Mouse (Mus musculus) MEL (cell line): ENCODE results near the gene Rftn1. TPM values are rescaled to one million over a fixed set of nuclear protein-coding genes. Genes with fewer than 3 reads are reported as not detected.

Source experiments
- DNase-seq: peaks from one replicate; pipeline ENCODE4 v3.0.0; 2011; ENCODE audit warnings: low read depth, low spot score
- H3K27ac ChIP-seq: 2 replicates; pipeline ENCODE4 v1.5.1; 2012; ENCODE audit warnings: low read depth, mild to moderate bottlenecking, control low read depth, low read length, moderate library complexity; ENCODE audit not compliant: control insufficient read depth
- H3K27me3 ChIP-seq, 2 experiments: fragments of 150-350 bp in 1 of 2; sonication (generic) in 1 of 2; 2 replicates each; pipeline ENCODE4 v1.6.1; 2012; ENCODE audit warnings: low read length in 2 of 2, mild to moderate bottlenecking in 2 of 2, improper control_type of control experiment in 1 of 2, moderate library complexity in 1 of 2; ENCODE audit not compliant: insufficient read depth in 2 of 2, control insufficient read depth in 1 of 2
- H3K36me3 ChIP-seq, 2 experiments: 2 replicates each; pipeline ENCODE4 v1.6.1; 2012 to 2014; ENCODE audit warnings: low read length in 2 of 2, improper control_type of control experiment in 1 of 2, inconsistent platforms in 1 of 2, mild to moderate bottlenecking in 1 of 2; ENCODE audit not compliant: insufficient read depth in 2 of 2, control insufficient read depth in 1 of 2
- H3K4me1 ChIP-seq, 2 experiments: fragments of 150-350 bp in 1 of 2; sonication (generic) in 1 of 2; 2 replicates each; pipeline ENCODE4 v1.6.1; 2012; ENCODE audit warnings: low read length in 2 of 2, improper control_type of control experiment in 1 of 2, mild to moderate bottlenecking in 1 of 2; ENCODE audit not compliant: insufficient read depth in 2 of 2, control insufficient read depth in 1 of 2
- H3K4me3 ChIP-seq, 2 experiments: fragments of 150-350 bp in 1 of 2; sonication (generic) in 1 of 2; 2 replicates each; pipeline ENCODE4 v1.5.1; 2012; ENCODE audit warnings: low read depth in 2 of 2, low read length in 2 of 2, mild to moderate bottlenecking in 2 of 2, moderate library complexity in 2 of 2, control low read depth in 1 of 2, improper control_type of control experiment in 1 of 2; ENCODE audit not compliant: control insufficient read depth in 1 of 2, insufficient read depth in 1 of 2
- H3K79me2 ChIP-seq: 2 replicates; pipeline ENCODE4 v1.6.1; 2012; ENCODE audit warnings: mild to moderate bottlenecking, low read length, moderate library complexity; ENCODE audit not compliant: control insufficient read depth, poor library complexity, insufficient read depth
- H3K9ac ChIP-seq: 2 replicates; pipeline ENCODE4 v1.6.1; 2012; ENCODE audit warnings: low read depth, mild to moderate bottlenecking, control low read depth, low read length, moderate library complexity; ENCODE audit not compliant: control insufficient read depth, poor library complexity, severe bottlenecking
- H3K9me3 ChIP-seq: fragments of 150-350 bp; sonication (generic); replicated peaks from 2 replicates; pipeline ENCODE4 v1.6.1; 2012; ENCODE audit warnings: mild to moderate bottlenecking, low read length, improper control_type of control experiment, moderate library complexity; ENCODE audit not compliant: insufficient read depth
- CHD2 ChIP-seq: IDR thresholded peaks from 2 replicates; pipeline ENCODE4 v1.6.1; 2011; ENCODE audit warnings: low read length, improper control_type of control experiment
- E2F4 ChIP-seq: IDR thresholded peaks from 2 replicates; pipeline ENCODE4 v1.6.1; 2011; ENCODE audit warnings: low read depth, low read length, improper control_type of control experiment, borderline replicate concordance
- EP300 ChIP-seq, 2 experiments: IDR thresholded peaks; 2 replicates each; pipeline ENCODE4 v1.6.1; 2011; ENCODE audit warnings: improper control_type of control experiment in 2 of 2, low read length in 2 of 2, low read depth in 1 of 2, mild to moderate bottlenecking in 1 of 2
- GABPA ChIP-seq: IDR thresholded peaks from 2 replicates; pipeline ENCODE4 v1.6.1; 2012; ENCODE audit warnings: low read depth, mild to moderate bottlenecking, inconsistent platforms, low read length, improper control_type of control experiment, moderate library complexity
- GATA1 ChIP-seq: IDR thresholded peaks from 2 replicates; pipeline ENCODE4 v1.6.1; 2011; ENCODE audit warnings: low read depth, low read length, improper control_type of control experiment
- MAFK ChIP-seq: IDR thresholded peaks from 2 replicates; pipeline ENCODE4 v1.6.1; 2011; ENCODE audit warnings: low read depth, mild to moderate bottlenecking, low read length, improper control_type of control experiment, borderline replicate concordance
- MAX ChIP-seq: IDR thresholded peaks from 2 replicates; pipeline ENCODE4 v1.6.1; 2011; ENCODE audit warnings: low read length, improper control_type of control experiment
- MAZ ChIP-seq: IDR thresholded peaks from 2 replicates; pipeline ENCODE4 v1.6.1; 2012; ENCODE audit warnings: low read depth, mild to moderate bottlenecking, inconsistent platforms, low read length, improper control_type of control experiment
- MEF2A ChIP-seq: IDR thresholded peaks from 2 replicates; pipeline ENCODE4 v1.6.1; 2014; ENCODE audit warnings: low read depth, mild to moderate bottlenecking, inconsistent platforms, low read length, improper control_type of control experiment; ENCODE audit not compliant: poor library complexity, insufficient replicate concordance, severe bottlenecking; ENCODE audit errors: extremely low read depth
- MYC ChIP-seq: IDR thresholded peaks from 2 replicates; pipeline ENCODE4 v1.6.1; 2011; ENCODE audit warnings: low read depth, mild to moderate bottlenecking, low read length, improper control_type of control experiment, moderate library complexity
- POLR2A ChIP-seq, 2 experiments: IDR thresholded peaks; 2 replicates each; pipeline ENCODE4 v1.6.1; 2011 to 2012; ENCODE audit warnings: low read length in 2 of 2, mild to moderate bottlenecking in 2 of 2, control low read depth in 1 of 2, improper control_type of control experiment in 1 of 2, low read depth in 1 of 2, moderate library complexity in 1 of 2; ENCODE audit not compliant: control insufficient read depth in 1 of 2, insufficient read depth in 1 of 2, poor library complexity in 1 of 2
- POLR2AphosphoS2 ChIP-seq: IDR thresholded peaks from 2 replicates; pipeline ENCODE4 v1.6.1; 2011; ENCODE audit warnings: low read length, improper control_type of control experiment
- RCOR1 ChIP-seq: IDR thresholded peaks from 2 replicates; pipeline ENCODE4 v1.6.1; 2012; ENCODE audit warnings: low read depth, mild to moderate bottlenecking, inconsistent platforms, low read length, improper control_type of control experiment
- SIN3A ChIP-seq: IDR thresholded peaks from 2 replicates; pipeline ENCODE4 v1.6.1; 2012; ENCODE audit warnings: low read length, improper control_type of control experiment, inconsistent platforms
- TAL1 ChIP-seq: IDR thresholded peaks from 2 replicates; pipeline ENCODE4 v1.6.1; 2012; ENCODE audit warnings: mild to moderate bottlenecking, inconsistent platforms, low read length, moderate library complexity, mixed read lengths
- USF1 ChIP-seq: IDR thresholded peaks from 2 replicates; pipeline ENCODE4 v1.6.1; 2014; ENCODE audit warnings: low read depth, mild to moderate bottlenecking, inconsistent platforms, low read length, improper control_type of control experiment, moderate library complexity
- ZC3H11A ChIP-seq: IDR thresholded peaks from 2 replicates; pipeline ENCODE4 v1.6.1; 2012; ENCODE audit warnings: low read depth, mild to moderate bottlenecking, inconsistent platforms, low read length, improper control_type of control experiment
- ZKSCAN1 ChIP-seq: IDR thresholded peaks from 2 replicates; pipeline ENCODE4 v1.6.1; 2012; ENCODE audit warnings: low read depth, mild to moderate bottlenecking, inconsistent platforms, low read length, improper control_type of control experiment, moderate library complexity
- ZNF384 ChIP-seq: IDR thresholded peaks from 2 replicates; pipeline ENCODE4 v1.6.1; 2012; ENCODE audit warnings: low read depth, mild to moderate bottlenecking, inconsistent platforms, low read length, improper control_type of control experiment
- polyA plus RNA-seq, 2 experiments: library from polyadenylated mRNA; stranded (reverse) in 1 of 2; unstranded in 1 of 2; fragments of >175 nt in 1 of 2; fragments of >200 nt in 1 of 2; gene quantifications; 2 replicates each; pipeline versions ENCODE4 v1.2.1 to v1.2.4; 2012; ENCODE audit warnings: low replicate concordance in 2 of 2, low read depth in 1 of 2; ENCODE audit not compliant: insufficient read length in 2 of 2, insufficient read depth in 1 of 2, missing spikeins in 1 of 2
- total RNA-seq: library from RNA; depleted of rRNA; stranded (reverse); fragments of 300-350 nt; gene quantifications from 2 replicates; pipeline ENCODE4 v1.2.3, GENCODE M21; 2012

Rftn1 gene
- total and polyA plus RNA-seq, 3 experiments = 70.2 to 76.1 TPM; not detected in 1

GRCm38 (mm10) chr17:50158565-50158964 lies 31.9 kb downstream of the Rftn1 start:
- H3K27me3 ChIP-seq = no peaks in the 10 kb centered on the region
- H3K79me2 ChIP-seq = no peaks in the 10 kb centered on the region; the same call in 1 of the 2 replicates
- no peak overlapping the region for H3K9ac ChIP-seq
- peaks cover 4 to 21% of the 10 kb centered on the region in 2 experiments; a peak in 3 of 4 replicates for H3K4me1 ChIP-seq
- H3K9me3 ChIP-seq = no peaks in the 10 kb centered on the region
- peaks cover 11 to 16% of the 10 kb centered on the region in 2 experiments for H3K36me3 ChIP-seq
- H3K4me3 ChIP-seq = no peak overlapping the region
- TF ChIP-seq SIN3A = no peak
- peak in 1 of 2 experiments; percentile 23; a peak in 1 of 4 replicates for TF ChIP-seq EP300 (IDR thresholded peaks at IDR 0.05; ENCODE audit: low read depth in 1 of 2, low read length in 2 of 2)
- TF ChIP-seq GATA1 = 0 out of 2 replicates have a peak, but pooled peaks have one; percentile 12
- TF ChIP-seq TAL1 = peak; percentile 12; the same call in 1 of the 2 replicates
- no peak overlapping the region for H3K27ac ChIP-seq
- peak; percentile 59 for DNase-seq

GRCm38 (mm10) chr17:50157190-50158150 lies 33.0 kb downstream of the Rftn1 start:
- peaks cover 4 to 21% of the 10 kb centered on the region in 2 experiments; a peak in 3 of 4 replicates for H3K4me1 ChIP-seq
- H3K4me3 ChIP-seq = no peak overlapping the region
- H3K27ac ChIP-seq = no peak overlapping the region
- no peaks in the 10 kb centered on the region; the same call in 1 of the 2 replicates for H3K79me2 ChIP-seq
- H3K9ac ChIP-seq = no peak overlapping the region
- H3K9me3 ChIP-seq = no peaks in the 10 kb centered on the region
- TF ChIP-seq GABPA = no peak
- no peak for TF ChIP-seq ZC3H11A
- no peak for TF ChIP-seq MAZ
- TF ChIP-seq CHD2 = no peak
- no peak for TF ChIP-seq MAX
- no peak for TF ChIP-seq GATA1
- no peak for TF ChIP-seq MEF2A
- TF ChIP-seq RCOR1 = no peak
- no peak for TF ChIP-seq ZKSCAN1
- no peak for TF ChIP-seq MYC
- TF ChIP-seq ZNF384 = no peak
- TF ChIP-seq POLR2AphosphoS2 = no peak
- no peak for TF ChIP-seq USF1
- no peak for TF ChIP-seq SIN3A
- TF ChIP-seq POLR2A (IDR thresholded peaks at IDR 0.05; ENCODE audit: control insufficient read depth in 1 of 2, insufficient read depth in 1 of 2, low read depth in 1 of 2, low read length in 2 of 2, poor library complexity in 1 of 2) = no peak
- TF ChIP-seq MAFK = no peak
- TF ChIP-seq E2F4 = no peak
- H3K27me3 ChIP-seq = no peaks in the 10 kb centered on the region
- H3K36me3 ChIP-seq = peaks cover 15 to 16% of the 10 kb centered on the region in 2 experiments
- no peak for DNase-seq
